Mouse (Mus musculus) CD4-positive, CD25-positive, alpha-beta regulatory T cell (primary cell): ENCODE results near the gene Clip3. TPM values are rescaled to one million over a fixed set of nuclear protein-coding genes. Genes with fewer than 3 reads are reported as not detected.

Experiments used
- polyA plus RNA-seq: library from polyadenylated mRNA; unstranded; fragments of 100-300 nt; shearing (Covaris generic); gene quantifications from one replicate; pipeline ENCODE4 v1.2.1, GENCODE M21; 2017

The Clip3 gene
- 3.3 TPM for polyA plus RNA-seq

GRCm38 (mm10) chr7:30291215-30292131, at the start of gene Clip3:
TSS of gene Clip3 (plus strand) at chr7:30291728.

DNA sequence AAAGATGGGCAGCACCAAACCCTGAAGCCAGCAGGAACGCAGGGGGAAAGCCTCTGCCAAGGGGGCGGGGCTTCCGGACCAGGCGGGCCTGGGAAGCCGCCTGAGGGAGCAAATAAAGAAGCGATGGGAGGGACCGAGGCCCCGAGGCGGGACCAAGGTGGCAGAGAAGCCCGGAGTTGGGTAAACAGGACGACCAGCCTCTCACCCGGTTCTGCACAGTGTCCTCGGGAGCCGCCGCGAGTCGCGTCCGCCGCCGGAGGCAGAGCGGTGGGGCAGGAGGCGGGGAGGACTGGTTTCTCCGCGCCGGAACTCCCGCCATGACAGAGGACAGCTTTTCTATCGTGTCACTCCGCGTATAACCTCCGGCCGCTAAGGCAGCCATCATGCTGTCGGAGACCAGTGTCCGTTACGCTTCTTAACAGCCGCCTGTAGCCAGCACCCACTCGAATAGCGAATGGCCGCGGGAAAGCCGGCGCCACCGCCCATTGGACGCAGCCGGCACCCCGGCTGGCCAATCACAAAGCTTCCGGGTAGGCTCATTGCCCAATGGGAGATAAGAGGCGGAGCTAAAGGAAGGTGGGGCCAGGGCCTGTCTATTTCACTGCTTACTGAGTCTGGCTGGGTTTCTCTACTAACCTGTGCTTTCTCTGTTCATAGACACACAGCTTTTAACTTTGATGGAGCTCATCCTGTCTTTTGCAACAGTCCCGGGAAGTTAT, 11.4 kb upstream of the Clip3 start, which contains the start of the genes Thap8 and Wdr62:
Gene Thap8 (plus strand): TSS at position 144 of the 719 bp plus-strand sequence.
Gene Wdr62 (minus strand): TSS at position 469 of the 719 bp plus-strand sequence.

DNA sequence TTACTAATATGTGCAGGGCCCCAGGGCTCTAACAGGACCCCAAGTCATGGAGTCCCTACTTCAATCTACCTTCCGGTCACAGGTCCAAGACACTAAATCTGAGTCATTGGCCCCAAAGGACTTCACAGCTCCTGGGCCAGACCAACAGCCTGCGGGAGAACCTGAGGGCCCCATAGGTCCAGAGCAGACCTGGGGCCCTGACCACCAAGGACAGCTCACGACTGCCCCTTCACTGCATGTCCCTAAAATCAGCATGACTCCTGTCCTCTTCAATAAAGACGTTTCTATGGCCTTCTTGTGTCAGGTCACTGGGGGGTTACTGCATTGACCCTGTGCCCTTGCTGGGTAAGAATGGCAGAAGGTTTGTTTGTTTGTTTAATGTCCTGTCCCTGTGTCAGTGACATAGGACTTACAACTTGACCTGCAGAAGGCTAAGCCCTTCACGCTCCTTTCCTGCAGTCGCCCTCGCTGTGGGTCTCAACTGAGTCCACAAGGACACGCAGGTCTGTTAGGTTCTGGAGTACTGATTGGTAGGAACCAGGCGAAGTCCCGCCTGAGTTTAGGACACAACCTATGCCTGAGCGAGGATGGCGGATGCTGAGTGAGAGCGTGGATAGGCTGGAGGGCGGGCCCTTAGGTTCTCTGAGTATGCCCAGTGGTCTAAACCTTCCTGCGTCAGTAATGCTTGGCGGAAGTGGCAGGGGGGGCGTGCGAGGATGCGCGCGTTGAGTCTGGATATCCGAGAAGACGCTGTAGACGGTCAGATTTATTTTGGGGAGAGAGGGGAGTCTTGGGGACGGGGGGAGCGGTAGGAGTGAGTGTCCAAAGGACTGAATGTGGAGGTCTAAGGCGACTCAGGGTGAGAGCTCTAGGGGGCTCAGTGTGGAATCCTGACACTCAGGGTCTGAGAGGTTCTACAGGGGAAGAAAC, 16.8 kb downstream of the Clip3 start, which contains the start of gene Alkbh6:
Gene Alkbh6 (plus strand): TSS at position 642 of the 930 bp plus-strand sequence.

DNA sequence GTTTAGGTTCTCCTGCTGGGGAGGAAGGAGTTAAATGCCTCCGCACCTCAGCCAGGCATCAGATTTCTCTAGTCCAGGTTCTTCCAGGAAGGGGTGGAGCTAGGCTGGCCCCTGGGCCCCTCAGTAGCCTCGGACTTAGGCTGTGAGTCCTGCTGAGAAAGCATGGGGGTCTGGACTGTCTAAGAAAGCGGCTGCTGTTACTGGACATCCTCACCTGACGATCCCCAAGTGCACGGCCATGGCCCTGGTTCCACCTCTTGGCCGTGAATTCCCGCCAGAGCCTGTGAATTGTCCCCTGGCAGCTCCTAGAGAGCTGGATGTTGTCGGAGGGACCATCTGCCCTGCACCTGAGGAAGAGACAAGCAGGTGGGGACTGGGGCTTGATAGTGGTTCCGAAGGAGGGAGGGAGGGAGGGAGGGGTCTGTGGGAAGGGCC, 23.2 kb downstream of the Clip3 start, which contains the start of gene Syne4:
Gene Syne4 (plus strand): TSS at position 87 of the 435 bp plus-strand sequence.

GRCm38 (mm10) chr7:30321539-30322284, 30.2 kb downstream of the Clip3 start, which contains the start of gene E130208F15Rik:
TSS of gene E130208F15Rik (plus strand) at chr7:30321740.

DNA sequence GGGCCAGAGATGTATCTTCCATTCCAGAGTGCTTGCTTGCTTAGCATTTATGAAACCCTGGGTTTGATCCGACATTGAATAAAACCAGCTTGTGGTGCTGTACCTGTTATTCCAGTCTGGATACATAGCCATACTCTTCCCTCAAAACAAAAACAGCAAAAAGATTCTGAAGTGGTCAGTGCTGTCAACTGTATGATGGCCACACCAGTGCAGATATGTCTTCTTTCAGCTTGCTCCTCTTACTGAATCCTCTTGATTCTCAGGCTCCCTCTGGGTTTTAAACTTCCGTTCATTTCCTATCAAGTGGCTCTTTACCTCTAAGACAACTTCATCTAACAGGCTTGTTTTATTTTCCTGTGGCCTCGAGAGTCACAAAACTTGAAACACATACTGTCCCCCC, 32.3 kb downstream of the Clip3 start, which contains the start of gene Sdhaf1:
Gene Sdhaf1 (minus strand): TSS at position 101 of the 400 bp plus-strand sequence.

Other genes starting within 250 kb of the Clip3 start
- 6.7 TPM for gene Zfp14, start 240.3 kb upstream of the Clip3 start, polyA plus RNA-seq
- 10.7 TPM for gene Zfp82, start 218.8 kb upstream of the Clip3 start, polyA plus RNA-seq
- 2.2 TPM for gene Gm26920, start 201.3 kb upstream of the Clip3 start, polyA plus RNA-seq
- 10.4 TPM for gene Zfp566, start 201.2 kb upstream of the Clip3 start, polyA plus RNA-seq
- 70.7 TPM for gene Zfp260, start 197.0 kb upstream of the Clip3 start, polyA plus RNA-seq
- gene Zfp382, start 169.8 kb upstream of the Clip3 start, polyA plus RNA-seq = 10.2 TPM
- gene Zfp146, start 122.0 kb upstream of the Clip3 start, polyA plus RNA-seq = 32.2 TPM
- 0.49 TPM for gene Cox7a1, start 107.6 kb upstream of the Clip3 start, polyA plus RNA-seq
- 72.0 TPM for gene Capns1, start 92.9 kb upstream of the Clip3 start, polyA plus RNA-seq
- 55.5 TPM for gene Polr2i, start 59.8 kb upstream of the Clip3 start, polyA plus RNA-seq
- gene Tbcb, start 59.5 kb upstream of the Clip3 start, polyA plus RNA-seq = 105 TPM
- gene Ovol3, start 56.0 kb upstream of the Clip3 start, polyA plus RNA-seq = not detected
- gene Thap8, start 11.6 kb upstream of the Clip3 start, polyA plus RNA-seq = 0.39 TPM
- 5.4 TPM for gene Wdr62, start 11.3 kb upstream of the Clip3 start, polyA plus RNA-seq
- 168 TPM for gene Alkbh6, start 17.0 kb downstream of the Clip3 start, polyA plus RNA-seq
- gene Syne4, start 23.1 kb downstream of the Clip3 start, polyA plus RNA-seq = 15.5 TPM
- gene E130208F15Rik, start 30.0 kb downstream of the Clip3 start, polyA plus RNA-seq = not detected
- gene Sdhaf1, start 32.2 kb downstream of the Clip3 start, polyA plus RNA-seq = 64.6 TPM
- gene Lrfn3, start 71.0 kb downstream of the Clip3 start, polyA plus RNA-seq = not detected
- 5.5 TPM for gene Tyrobp, start 122.0 kb downstream of the Clip3 start, polyA plus RNA-seq
- 409 TPM for gene Hcst, start 128.1 kb downstream of the Clip3 start, polyA plus RNA-seq
- 99.8 TPM for gene Nfkbid, start 130.0 kb downstream of the Clip3 start, polyA plus RNA-seq
- 17.8 TPM for gene Aplp1, start 153.8 kb downstream of the Clip3 start, polyA plus RNA-seq
- not detected for gene Kirrel2, start 166.0 kb downstream of the Clip3 start, polyA plus RNA-seq
- gene Nphs1, start 166.6 kb downstream of the Clip3 start, polyA plus RNA-seq = not detected
- gene Prodh2, start 201.9 kb downstream of the Clip3 start, polyA plus RNA-seq = not detected
- gene Arhgap33, start 243.3 kb downstream of the Clip3 start, polyA plus RNA-seq = 1.2 TPM